Mouse (Mus musculus): ENCODE measurements around the gene Gm11099. TPM values are rescaled to one million over a fixed set of nuclear protein-coding genes. Genes with fewer than 3 reads are reported as not detected.

Gm11099 gene
- not detected for total RNA-seq (2022)

DNA sequence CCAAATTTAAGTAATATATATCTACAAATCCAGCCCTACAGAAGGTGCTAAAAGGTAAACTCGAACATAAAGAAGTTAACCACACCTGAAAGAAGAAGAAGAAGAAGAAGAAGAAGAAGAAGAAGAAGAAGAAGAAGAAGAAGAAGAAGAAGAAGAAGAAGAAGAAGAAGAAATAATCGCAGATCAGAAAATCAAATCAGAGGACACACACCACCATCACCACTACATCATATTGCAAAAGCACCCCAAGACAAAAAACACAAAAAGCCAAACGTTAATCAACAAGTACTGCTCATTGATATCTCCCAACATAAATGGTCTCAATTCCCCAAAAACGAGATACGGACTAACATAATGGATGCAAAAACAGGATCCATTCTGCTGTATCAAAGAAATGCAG is at the start of gene Gm11099:
TSS of gene Gm11099 (plus strand) at position 301 of the 400 bp plus-strand sequence.
- DNase-seq (ENCODE audit: low spot score in 2 of 2), result no peak

- no peak for DNase-seq (ENCODE audit: low spot score in 2 of 2)
Measured at GRCm38 (mm10) chr2:58812941-58813340, 46.3 kb upstream of the Gm11099 start.

- DNase-seq (ENCODE audit: low spot score in 2 of 2), result no peak
Measured at GRCm38 (mm10) chr2:58828910-58829600, 30.2 kb upstream of the Gm11099 start.

- DNase-seq (ENCODE audit: low spot score in 2 of 2), result no peak
Measured at GRCm38 (mm10) chr2:58829981-58830742, 29.1 kb upstream of the Gm11099 start.

DNA sequence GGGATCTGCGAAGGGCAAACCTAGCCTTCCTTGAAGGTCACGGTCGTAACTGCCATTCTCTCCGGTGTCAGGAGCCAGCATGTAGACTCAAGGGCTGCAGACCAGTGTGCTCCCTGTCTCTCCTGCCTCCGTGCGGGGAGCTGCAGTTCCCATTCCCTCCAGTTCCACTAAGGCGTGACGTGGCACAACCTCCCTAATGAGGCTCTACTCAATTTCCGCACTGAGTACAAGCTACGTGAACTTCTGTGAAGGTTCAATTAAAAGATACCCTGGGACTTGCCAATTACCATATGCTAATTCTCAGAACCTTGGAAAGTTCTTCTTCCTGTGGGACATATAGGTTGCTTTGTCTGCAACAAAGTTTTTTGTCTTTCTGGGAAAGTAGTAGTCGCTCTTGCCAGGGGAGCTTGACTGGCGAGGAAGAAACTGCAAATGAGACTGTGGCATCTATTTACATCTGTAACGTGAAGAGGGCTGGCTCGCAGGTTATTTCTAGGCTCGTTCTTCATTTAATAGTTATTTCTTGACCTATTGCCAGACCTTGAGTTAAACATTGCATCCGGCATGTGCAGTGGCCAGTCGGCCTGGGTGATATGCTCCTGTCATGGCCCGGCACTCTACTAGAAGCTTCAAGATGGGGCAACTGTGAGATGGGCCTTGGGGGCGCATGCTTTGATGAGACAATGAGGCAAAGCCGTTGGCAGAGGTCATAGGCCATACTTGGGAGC is 26.8 kb upstream of the Gm11099 start:
- DNase-seq (ENCODE audit: low spot score in 2 of 2), result no peak

- DNase-seq (ENCODE audit: low spot score in 2 of 2), result no peak
Measured at GRCm38 (mm10) chr2:58841021-58841420, 18.2 kb upstream of the Gm11099 start.

DNA sequence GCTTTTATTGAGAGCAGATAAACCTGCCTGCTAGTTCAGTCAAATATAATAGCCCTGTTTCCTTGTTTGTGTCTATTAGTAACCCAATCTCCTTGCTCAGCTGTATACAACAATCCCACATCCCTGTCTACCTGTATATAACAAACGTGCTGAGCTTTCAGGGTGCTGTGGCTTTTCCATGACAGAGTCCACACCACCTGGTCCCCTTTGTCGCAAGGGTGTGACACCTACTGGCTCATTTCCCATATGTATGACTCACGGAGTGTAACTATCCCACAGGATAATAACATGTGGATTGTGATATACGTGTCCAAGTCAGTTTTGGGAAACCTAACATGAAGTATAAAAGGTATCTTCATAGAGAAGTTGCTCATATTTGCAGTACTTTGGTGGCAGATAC is 16.8 kb upstream of the Gm11099 start:
- no peak for DNase-seq (ENCODE audit: low spot score in 2 of 2)

GRCm38 (mm10) chr2:58844499-58844898 is 14.7 kb upstream of the Gm11099 start:
- no peak for DNase-seq (ENCODE audit: low spot score in 2 of 2)

GRCm38 (mm10) chr2:58879876-58880275 is 20.6 kb downstream of the Gm11099 start:
- no peak for DNase-seq (ENCODE audit: low spot score in 2 of 2)

- no peak for DNase-seq (ENCODE audit: low spot score in 2 of 2)
Measured at GRCm38 (mm10) chr2:58905057-58905456, 45.8 kb downstream of the Gm11099 start.

DNA sequence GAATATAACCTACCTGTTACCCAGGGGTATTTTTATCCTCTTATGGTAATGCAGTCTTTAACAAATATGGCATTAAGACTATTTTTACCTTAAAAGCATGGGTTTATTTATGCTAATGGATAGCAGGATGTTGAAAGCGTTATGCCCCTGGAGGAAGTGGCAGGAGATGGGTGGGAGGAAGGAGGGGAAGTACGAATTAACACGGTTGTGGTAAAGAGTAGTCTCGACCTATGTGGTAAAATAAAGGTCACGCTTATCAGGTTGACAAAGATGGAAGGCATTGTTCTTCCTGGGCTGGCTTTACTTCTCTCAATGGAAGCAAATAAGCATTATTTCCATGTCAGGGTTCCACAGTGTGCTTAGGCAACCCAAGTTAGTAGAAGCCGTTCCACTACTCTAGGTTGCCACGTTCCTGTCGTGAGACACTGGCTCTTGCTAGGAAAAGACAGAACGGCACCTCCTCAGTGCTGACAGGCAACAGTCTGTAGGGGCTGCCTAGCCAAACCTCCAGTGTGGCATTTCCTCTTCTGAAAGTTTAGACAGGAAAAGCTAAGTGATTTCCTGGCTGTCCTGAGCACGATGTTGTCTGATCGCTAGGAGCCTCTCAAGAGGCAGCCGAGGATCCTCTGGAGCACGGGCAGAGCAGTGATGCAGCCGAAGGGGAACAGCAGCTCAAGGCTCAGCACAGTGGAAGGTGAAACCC is 47.7 kb downstream of the Gm11099 start:
- no peak for DNase-seq (ENCODE audit: low spot score in 2 of 2)

- no peak for DNase-seq (ENCODE audit: low spot score in 2 of 2)
Measured at GRCm38 (mm10) chr2:58912339-58912738, 53.1 kb downstream of the Gm11099 start.

DNA sequence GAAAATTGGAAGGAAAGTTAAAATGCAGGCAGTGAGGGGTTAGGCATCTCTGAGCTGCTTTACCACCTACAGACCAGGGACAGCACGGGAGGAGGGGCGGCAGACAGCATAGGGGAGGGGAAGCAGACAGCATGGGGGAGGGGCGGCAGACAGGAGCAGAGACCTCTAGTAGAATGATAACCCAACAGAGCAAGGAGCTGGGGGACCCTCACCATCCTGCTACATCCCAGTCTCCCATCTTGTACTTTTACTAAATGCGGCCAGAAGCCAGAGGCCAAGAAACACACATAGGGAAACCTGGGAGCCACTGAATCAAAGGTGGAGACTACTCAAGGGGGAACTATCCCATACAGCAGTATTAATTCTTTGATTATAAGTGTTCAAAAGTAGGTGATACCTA is 59.1 kb downstream of the Gm11099 start:
- DNase-seq (ENCODE audit: low spot score in 2 of 2), result no peak

DNA sequence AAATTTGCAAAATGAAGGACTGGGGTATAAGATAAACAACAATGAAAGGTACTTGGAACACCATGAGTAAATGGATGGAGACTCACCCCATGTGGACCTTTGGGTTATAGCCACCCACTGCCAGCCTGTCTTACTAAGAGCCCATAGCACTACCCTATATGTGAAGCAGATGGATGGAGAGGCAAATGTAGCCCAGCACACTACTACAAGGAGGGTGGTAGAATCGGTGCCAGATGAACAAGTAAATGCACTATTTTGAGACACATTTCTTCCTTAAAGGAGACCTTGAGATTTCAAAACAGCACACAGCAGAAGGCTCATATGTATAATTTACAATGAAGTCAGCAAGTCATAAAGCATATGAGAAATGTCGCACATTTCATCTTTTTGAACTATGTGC is 66.3 kb downstream of the Gm11099 start:
- no peak for DNase-seq (ENCODE audit: low spot score in 2 of 2)

DNA sequence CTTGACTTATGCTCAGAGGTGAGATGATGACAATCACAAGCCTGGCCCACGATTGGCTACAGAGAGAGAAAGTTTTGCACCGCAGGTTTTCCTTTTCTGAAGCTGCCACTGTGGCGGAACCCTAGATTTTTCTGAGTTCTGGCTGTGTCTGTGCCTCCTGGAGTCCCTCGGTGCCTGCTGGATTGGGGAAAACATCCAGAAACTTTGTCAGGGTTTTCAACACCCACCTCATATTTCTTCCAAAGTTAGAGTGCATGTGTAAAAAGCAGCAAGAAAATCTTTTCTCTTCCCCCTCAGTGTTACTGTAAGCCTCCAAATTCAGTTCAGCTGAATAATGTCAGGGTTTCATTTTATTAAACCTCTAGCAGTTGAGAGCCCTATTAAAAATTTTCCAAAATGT is 82.1 kb downstream of the Gm11099 start:
- DNase-seq (ENCODE audit: low spot score in 2 of 2), result no peak

DNA sequence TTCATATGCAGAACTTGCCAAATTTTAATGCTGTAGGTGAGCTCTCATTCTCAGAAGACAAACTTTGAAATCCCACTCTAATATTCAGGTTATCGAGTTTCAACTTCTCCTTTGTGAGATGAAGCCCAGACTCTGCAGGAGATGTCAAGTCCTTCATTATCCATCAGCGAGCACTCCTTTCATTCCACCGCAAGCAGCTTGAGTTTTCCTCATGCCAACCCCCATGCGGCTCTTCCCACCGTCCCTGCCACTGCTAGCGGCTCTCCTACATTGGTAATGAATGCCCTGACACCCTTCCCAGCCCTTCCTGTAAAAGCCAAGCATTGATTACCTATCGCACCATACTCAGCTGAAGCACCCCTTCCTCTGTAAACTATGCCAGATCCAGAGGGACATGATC is 89.6 kb downstream of the Gm11099 start:
- DNase-seq (ENCODE audit: low spot score in 2 of 2), result no peak

DNA sequence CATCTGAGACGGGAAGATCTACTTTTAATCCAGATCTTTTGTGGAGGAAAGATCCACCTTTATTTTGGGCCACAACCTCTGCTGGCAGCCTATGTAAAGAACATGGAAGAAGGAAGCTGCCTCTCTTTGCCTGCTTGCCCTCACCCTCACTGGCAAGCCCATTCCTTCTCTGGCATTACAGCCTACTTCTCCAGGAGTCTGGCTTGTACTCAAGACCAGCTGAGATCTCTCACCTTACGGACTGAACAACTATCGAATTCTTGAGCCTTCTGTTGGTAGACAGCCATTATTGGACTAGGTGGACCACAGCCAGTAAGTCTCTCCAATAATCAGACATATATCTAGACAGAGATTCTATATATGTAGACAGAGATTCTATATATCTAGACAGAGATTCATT is 92.9 kb downstream of the Gm11099 start:
- DNase-seq (ENCODE audit: low spot score in 2 of 2), result no peak

DNA sequence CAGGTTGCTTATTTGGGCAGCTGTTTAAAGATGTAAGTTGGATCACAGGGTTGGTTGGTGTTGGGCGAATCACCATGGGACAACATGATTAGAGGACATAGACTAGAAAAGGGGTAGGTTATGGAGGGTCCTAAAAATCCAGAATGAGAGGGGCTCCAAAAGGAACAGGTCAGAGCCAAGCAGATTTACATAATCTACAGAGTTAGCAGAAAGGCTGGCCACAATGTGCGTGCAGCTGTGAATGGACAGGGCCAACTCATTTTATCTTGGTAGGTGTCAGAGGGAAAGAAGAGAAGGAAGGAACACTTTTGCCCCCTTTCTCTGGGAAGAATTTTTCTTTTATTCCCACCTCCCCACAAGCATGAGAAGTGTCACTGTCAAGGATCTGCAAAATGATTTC is 97.1 kb downstream of the Gm11099 start:
- DNase-seq (ENCODE audit: low spot score in 2 of 2), result no peak

GRCm38 (mm10) chr2:58956770-58957300 is 97.6 kb downstream of the Gm11099 start:
- no peak for DNase-seq (ENCODE audit: low spot score in 2 of 2)

Measured in gastrocnemius, adult 8-10 months (tissue).